Mouse (Mus musculus) adrenal gland, adult 2 months (tissue): ENCODE results near the gene Vmn1r125. TPM values are rescaled to one million over a fixed set of nuclear protein-coding genes. Genes with fewer than 3 reads are reported as not detected.
"Not testable (repeated sequence)": the region's sequence is repeated elsewhere in the genome, so short reads cannot be mapped to it uniquely, and the experiment has no call there.

Experiments
- DNase-seq: peaks from one replicate; pipeline ENCODE4 v3.0.0; 2021
- long read RNA-seq: library from polyadenylated mRNA; stranded (forward); transcript quantifications from one replicate; pipeline ENCODE4 v2.0.0, GENCODE M21; 2021
- polyA plus RNA-seq: library from polyadenylated mRNA; depleted of rRNA; stranded (reverse); fragments of >200 nt; gene quantifications from 2 replicates; pipeline ENCODE4 v1.2.3, GENCODE M21; 2012; rRNA removed
- total RNA-seq, 2 experiments: library from RNA; stranded (reverse); gene quantifications; 2 replicates each; pipeline ENCODE4 v1.2.3; 2021

Gene Vmn1r125
- not detected for total RNA-seq
- polyA plus RNA-seq = not detected in 2 replicates
- long read RNA-seq = 0 reads

DNA sequence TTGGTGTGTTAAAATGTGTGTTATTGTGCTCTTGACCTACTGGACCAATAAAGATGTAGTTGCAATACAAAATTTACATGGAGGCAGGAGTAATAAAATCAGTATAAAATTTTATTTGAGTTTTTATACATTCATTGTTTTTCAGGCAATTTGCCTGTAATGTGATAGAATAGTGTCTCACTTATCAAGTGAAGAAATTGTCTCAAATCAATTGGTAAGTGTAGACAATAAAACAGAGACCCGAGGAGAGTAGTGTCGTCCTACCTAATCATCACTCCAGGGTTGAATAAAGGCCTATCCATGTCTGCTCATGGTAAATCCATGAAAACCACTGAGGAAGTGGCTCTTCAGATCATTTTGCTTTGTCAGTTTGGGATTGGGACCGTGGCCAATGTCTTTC, at the start of gene Vmn1r125:
Vmn1r125 (plus strand) TSS at position 301 of the 400 bp plus-strand sequence.
- not testable (repeated sequence) for DNase-seq

DNA sequence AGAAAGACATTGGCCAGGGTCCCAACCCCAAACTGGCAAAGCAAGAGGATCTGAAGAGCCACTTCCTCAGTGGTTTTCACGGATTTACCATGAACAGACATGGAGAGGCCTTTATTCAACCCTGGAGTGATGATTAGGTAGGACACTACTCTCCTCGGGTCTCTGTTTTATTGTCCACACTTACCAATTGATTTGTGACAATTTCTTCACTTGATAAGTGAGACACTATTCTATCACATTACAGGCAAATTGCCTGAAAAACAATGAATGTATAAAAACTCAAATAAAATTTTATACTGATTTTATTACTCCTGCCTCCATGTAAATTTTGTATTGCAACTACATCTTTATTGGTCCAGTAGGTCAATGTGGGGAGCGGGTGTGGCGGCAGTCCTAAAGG, 11.5 kb upstream of the Vmn1r125 start, which contains the start of gene Vmn1r124:
Vmn1r124 (minus strand) TSS at position 101 of the 400 bp plus-strand sequence.
- DNase-seq = not testable (repeated sequence)

DNA sequence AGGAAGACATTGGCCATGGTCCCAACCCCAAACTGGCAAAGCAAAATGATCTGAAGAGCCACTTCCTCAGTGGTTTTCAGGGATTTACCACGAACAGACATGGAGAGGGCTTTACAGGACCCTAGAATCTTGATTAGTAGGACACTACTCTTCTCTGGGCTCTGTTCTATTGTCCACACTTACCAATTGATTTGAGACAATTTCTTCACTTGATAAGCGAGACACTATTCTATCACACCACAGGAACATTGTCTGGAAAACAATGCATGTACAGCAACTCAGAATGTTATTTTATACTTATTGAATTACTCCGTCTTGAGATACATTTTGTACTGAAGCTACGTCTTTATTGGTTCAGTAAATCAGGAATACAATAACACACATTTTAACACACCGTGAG, 29.4 kb downstream of the Vmn1r125 start, which contains the start of gene Vmn1r126:
Vmn1r126 (minus strand) TSS at position 101 of the 400 bp plus-strand sequence.
- not testable (repeated sequence) for DNase-seq

DNA sequence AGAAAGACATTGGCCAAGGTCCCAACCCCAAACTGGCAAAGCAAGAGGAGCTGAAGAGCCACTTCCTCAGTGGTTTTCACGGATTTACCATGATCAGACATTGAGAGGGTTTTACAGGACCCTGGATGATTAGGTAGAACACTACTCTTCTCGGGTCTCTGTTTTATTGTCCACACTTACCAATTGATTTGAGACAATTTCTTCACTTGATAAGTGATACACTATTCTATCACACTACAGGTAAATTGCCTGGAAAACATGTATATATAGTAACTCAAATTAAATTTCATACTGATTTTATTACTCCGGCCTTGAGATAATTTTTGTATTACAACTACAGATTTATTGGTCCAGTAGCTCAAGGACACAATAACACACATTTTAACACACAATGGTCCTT, 47.8 kb downstream of the Vmn1r125 start, which contains the start of gene Vmn1r127:
Vmn1r127 (minus strand) TSS at position 101 of the 400 bp plus-strand sequence.
- not testable (repeated sequence) for DNase-seq

Other genes with a start within 250 kb of the Vmn1r125 start
- not detected for gene Vmn1r120, start 218.4 kb upstream of the Vmn1r125 start, total RNA-seq
- not detected in 2 replicates for gene Vmn1r120, start 218.4 kb upstream of the Vmn1r125 start, polyA plus RNA-seq
- gene Vmn1r121, start 173.7 kb upstream of the Vmn1r125 start, total RNA-seq = not detected
- gene Vmn1r121, start 173.7 kb upstream of the Vmn1r125 start, polyA plus RNA-seq = not detected in 2 replicates
- not detected for gene Vmn1r122, start 138.1 kb upstream of the Vmn1r125 start, total RNA-seq
- gene Vmn1r122, start 138.1 kb upstream of the Vmn1r125 start, polyA plus RNA-seq = not detected in 2 replicates
- not detected for gene Vmn1r123, start 110.0 kb upstream of the Vmn1r125 start, total RNA-seq
- not detected in 2 replicates for gene Vmn1r123, start 110.0 kb upstream of the Vmn1r125 start, polyA plus RNA-seq
- gene Gm5157, start 81.8 kb upstream of the Vmn1r125 start, total RNA-seq = not detected
- not detected in 2 replicates for gene Gm5157, start 81.8 kb upstream of the Vmn1r125 start, polyA plus RNA-seq
- gene Vmn1r124, start 11.6 kb upstream of the Vmn1r125 start, total RNA-seq = not detected
- not detected in 2 replicates for gene Vmn1r124, start 11.6 kb upstream of the Vmn1r125 start, polyA plus RNA-seq
- not detected for gene Vmn1r126, start 29.3 kb downstream of the Vmn1r125 start, total RNA-seq
- gene Vmn1r126, start 29.3 kb downstream of the Vmn1r125 start, polyA plus RNA-seq = not detected in 2 replicates
- gene Vmn1r127, start 47.7 kb downstream of the Vmn1r125 start, total RNA-seq = not detected
- not detected in 2 replicates for gene Vmn1r127, start 47.7 kb downstream of the Vmn1r125 start, polyA plus RNA-seq
- gene Vmn1r128, start 77.2 kb downstream of the Vmn1r125 start, total RNA-seq = not detected
- not detected in 2 replicates for gene Vmn1r128, start 77.2 kb downstream of the Vmn1r125 start, polyA plus RNA-seq
- not detected for gene Vmn1r129, start 89.1 kb downstream of the Vmn1r125 start, total RNA-seq
- not detected in 2 replicates for gene Vmn1r129, start 89.1 kb downstream of the Vmn1r125 start, polyA plus RNA-seq
- not detected for gene Gm6882, start 160.6 kb downstream of the Vmn1r125 start, total RNA-seq
- not detected in 2 replicates for gene Gm6882, start 160.6 kb downstream of the Vmn1r125 start, polyA plus RNA-seq
- not detected for gene Vmn1r130, start 239.6 kb downstream of the Vmn1r125 start, total RNA-seq
- not detected in 2 replicates for gene Vmn1r130, start 239.6 kb downstream of the Vmn1r125 start, polyA plus RNA-seq